Mouse (Mus musculus) small intestine, adult 2 months (tissue): Measurements from ENCODE around the gene Aspdh. TPM values are rescaled to one million over a fixed set of nuclear protein-coding genes. Genes with fewer than 3 reads are reported as not detected.
A peak's percentile ranks its signal among the peaks of the same experiment; 100 is the strongest.

Experiments used
- H3K27ac ChIP-seq: fragments of 200-500 bp; 2 replicates; pipeline ENCODE4 v1.5.1; 2012; ENCODE audit warnings: low read depth, low read length, control low read depth, inconsistent platforms; ENCODE audit not compliant: insufficient read depth
- H3K27me3 ChIP-seq: fragments of 200-500 bp; 2 replicates; pipeline ENCODE4 v1.6.1; 2012; ENCODE audit warnings: mild to moderate bottlenecking, moderate library complexity, low read length, inconsistent platforms; ENCODE audit not compliant: control insufficient read depth, insufficient read depth
- H3K36me3 ChIP-seq: fragments of 200-500 bp; 2 replicates; pipeline ENCODE4 v1.6.1; 2012; ENCODE audit warnings: mild to moderate bottlenecking, low read length, control low read depth, inconsistent platforms; ENCODE audit not compliant: control insufficient read depth, insufficient read depth
- H3K4me1 ChIP-seq: fragments of 200-500 bp; 2 replicates; pipeline ENCODE4 v1.6.1; 2012; ENCODE audit warnings: low read length, inconsistent platforms, mixed read lengths; ENCODE audit not compliant: control insufficient read depth, insufficient read depth, insufficient read length
- H3K4me3 ChIP-seq: fragments of 200-500 bp; 2 replicates; pipeline ENCODE4 v1.5.1; 2012; ENCODE audit warnings: low read depth, mild to moderate bottlenecking, control low read depth, inconsistent platforms, low read length, moderate library complexity
- CTCF ChIP-seq: fragments of 200-500 bp; IDR thresholded peaks from 2 replicates; pipeline ENCODE4 v1.5.1; 2012; ENCODE audit warnings: low read depth, mild to moderate bottlenecking, control low read depth, inconsistent platforms, low read length, moderate library complexity, mixed read lengths; ENCODE audit not compliant: insufficient replicate concordance, insufficient read length; ENCODE audit errors: extremely low read depth
- POLR2A ChIP-seq: fragments of 200-500 bp; IDR thresholded peaks from 2 replicates; pipeline ENCODE4 v1.6.1; 2012; ENCODE audit warnings: low read depth, mild to moderate bottlenecking, control low read depth, inconsistent platforms, low read length, moderate library complexity
- WGBS: fragments of 180-500 bp; shearing (Covaris S2); methylation state at CpG from one replicate; pipeline ENCODE4 v1.1.7; 2018; 5-methylcytosine and 5-hydroxymethylcytosine counted together
- polyA plus RNA-seq: library from polyadenylated mRNA; depleted of rRNA; stranded (reverse); fragments of >200 nt; gene quantifications from 2 replicates; pipeline ENCODE4 v1.2.3, GENCODE M21; 2012; rRNA removed

Aspdh gene
- polyA plus RNA-seq, result 2.2 and 3.2 TPM in 2 replicates

- no peak for TF ChIP-seq CTCF
- no peak for TF ChIP-seq POLR2A
- WGBS, result 64% methylated on average over 2 of the region's 2 CpGs
- peaks cover 12% of the 10 kb centered on the region for H3K4me1 ChIP-seq
- no peak within 1 kb of the TSS for H3K27ac ChIP-seq
- H3K27me3 ChIP-seq, result peaks cover 24% of the 10 kb centered on the region
- no peak within 1 kb of the TSS for H3K4me3 ChIP-seq
- H3K36me3 ChIP-seq, result no peaks in the 10 kb centered on the region
Observed at GRCm38 (mm10) chr7:44465111-44465510, at the start of gene Aspdh. TSS of gene Aspdh (plus strand) at chr7:44465391.

DNA sequence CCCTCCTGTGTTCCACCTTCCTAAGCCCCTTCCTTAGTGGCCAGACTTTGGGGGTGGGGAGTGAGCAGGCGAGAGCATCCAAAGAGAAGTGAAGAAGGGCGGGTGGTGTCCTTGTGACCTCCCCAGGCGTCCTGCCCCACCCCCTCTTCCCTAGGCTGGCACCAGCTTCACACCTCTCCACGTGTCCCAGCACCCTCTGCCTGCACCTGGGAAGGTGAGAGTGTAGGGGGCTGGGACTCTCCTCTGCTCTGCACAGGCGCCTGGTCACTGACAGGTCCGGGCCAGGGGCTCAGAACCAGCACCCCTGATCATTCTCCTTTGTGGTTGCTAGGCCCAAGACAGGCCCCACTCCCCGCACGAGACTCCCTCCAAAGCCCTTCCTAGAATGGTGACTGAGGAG, 37.5 kb upstream of the Aspdh start:
- Histone ChIP-seq H3K4me3 (no peak overlapping the region), H3K4me1 (no peaks in the 10 kb centered on the region), H3K27ac (no peak overlapping the region), H3K27me3 (peaks cover 31% of the 10 kb centered on the region), H3K36me3 (no peaks in the 10 kb centered on the region)
- WGBS, result 18% methylated on average over 8 of the region's 8 CpGs
- TF ChIP-seq POLR2A (no peak), CTCF (no peak)

DNA sequence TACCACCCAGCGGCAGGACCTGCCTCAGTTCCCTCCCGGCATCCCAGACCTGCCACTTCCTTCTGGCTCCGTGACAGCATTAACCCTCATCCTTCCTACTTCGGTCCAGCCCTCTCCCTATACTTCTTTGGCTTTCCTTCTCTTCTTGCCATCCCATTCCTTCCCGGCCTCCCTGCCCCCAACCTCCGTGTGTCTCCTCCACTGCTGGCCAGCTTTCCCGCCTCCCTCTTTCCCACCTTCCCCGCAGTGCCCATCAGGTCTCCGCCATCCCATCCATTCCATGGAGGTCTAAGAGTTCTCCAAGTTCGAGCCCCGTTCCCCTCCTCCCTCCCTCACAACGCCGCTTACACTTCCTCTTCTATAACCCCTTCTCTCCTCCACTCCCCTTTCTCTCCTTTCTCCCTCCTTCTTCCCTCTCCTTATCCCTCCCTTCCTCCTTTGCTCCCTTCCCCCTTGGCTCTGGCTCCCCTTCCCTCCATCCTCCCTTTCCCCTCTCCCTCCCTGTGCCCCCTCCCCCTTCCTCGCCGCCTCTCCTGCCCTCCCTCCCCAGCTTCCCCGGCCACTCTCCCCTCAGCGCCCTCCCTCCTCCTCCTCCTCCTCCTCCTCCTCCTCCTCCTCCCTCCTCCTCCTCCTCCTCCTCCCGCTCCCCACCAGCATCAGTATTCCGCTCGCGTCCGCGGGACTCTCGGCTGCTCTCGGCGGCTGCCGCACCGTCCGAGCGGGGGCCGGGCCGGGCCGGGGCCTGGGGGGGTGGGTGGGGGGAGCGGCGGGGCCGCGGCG, 36.8 kb upstream of the Aspdh start:
- TF ChIP-seq POLR2A (no peak), CTCF (no peak)
- no peak overlapping the region for H3K4me3 ChIP-seq
- no peaks in the 10 kb centered on the region for H3K4me1 ChIP-seq
- peaks cover 32% of the 10 kb centered on the region for H3K27me3 ChIP-seq
- WGBS, result 7% methylated on average over 17 of the region's 38 CpGs
- H3K36me3 ChIP-seq, result no peaks in the 10 kb centered on the region
- H3K27ac ChIP-seq, result no peak overlapping the region

- Histone ChIP-seq H3K4me1 (no peaks in the 10 kb centered on the region), H3K4me3 (0 out of 2 replicates have a peak within 1 kb of the TSS, but pooled peaks have one; percentile 3), H3K27ac (no peak within 1 kb of the TSS), H3K27me3 (peaks cover 34% of the 10 kb centered on the region), H3K36me3 (no peaks in the 10 kb centered on the region)
- 2% methylated on average over 51 of the region's 69 CpGs for WGBS
- TF ChIP-seq CTCF (no peak), POLR2A (no peak)
Observed at GRCm38 (mm10) chr7:44428968-44429521, 36.1 kb upstream of the Aspdh start, which contains the start of gene Lrrc4b. TSS of gene Lrrc4b (plus strand) at chr7:44429018.

DNA sequence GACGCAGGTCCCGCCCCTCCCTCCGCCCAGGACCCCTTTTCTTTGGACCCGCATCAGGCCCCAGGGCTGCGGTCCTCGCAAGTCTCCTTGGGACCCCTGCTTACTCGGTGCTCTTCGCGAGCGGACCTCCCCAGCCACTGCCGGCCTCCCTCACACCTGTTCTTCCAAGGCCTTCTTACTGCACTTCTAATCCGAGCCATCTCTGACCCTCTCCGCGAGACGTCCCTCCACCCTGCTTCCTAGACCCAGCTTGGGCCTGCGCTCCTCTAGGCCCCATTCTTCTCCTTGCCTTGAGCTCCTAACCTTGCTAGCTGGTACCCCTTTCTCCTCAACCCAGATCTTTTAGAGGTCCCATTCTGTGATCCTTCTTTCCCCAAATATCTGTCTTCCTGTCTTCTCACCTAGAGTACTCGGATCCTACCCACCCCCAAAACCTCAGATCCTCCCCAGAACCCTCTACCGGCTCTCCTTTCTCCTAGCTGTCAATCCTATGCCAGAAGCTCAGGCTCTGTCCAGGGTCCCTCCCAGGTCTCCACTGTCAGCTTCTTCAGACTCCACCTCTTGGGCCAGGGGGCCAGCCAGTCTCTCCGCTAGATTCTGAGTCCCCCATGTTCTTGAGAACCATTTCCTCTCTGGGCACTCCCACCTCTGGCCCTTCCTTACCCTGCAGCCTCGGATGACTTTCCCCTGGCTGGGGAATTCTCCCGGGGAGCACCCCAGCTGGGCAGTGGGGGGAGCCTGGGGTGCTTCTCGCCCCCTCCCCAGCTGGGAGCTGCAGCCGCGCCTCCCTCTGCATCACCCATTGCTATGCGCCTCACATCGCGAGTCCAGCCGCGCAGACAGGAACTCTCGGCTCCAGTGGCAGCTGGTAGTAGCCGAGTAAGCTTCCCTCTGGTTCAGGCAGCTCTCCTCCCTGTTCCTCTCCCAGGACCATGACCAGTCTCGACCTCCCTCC, 35.4 kb upstream of the Aspdh start:
- Histone ChIP-seq H3K4me3 (no peak overlapping the region), H3K27ac (no peak overlapping the region), H3K27me3 (peaks cover 34% of the 10 kb centered on the region), H3K4me1 (no peaks in the 10 kb centered on the region), H3K36me3 (no peaks in the 10 kb centered on the region)
- 6% methylated on average over 30 of the region's 32 CpGs for WGBS
- TF ChIP-seq CTCF, result no peak
- no peak for TF ChIP-seq POLR2A

GRCm38 (mm10) chr7:44432550-44432949, 32.6 kb upstream of the Aspdh start:
- WGBS, result 70% methylated on average over 6 of the region's 6 CpGs
- Histone ChIP-seq H3K27ac (no peak overlapping the region), H3K36me3 (no peaks in the 10 kb centered on the region), H3K27me3 (peaks cover 27% of the 10 kb centered on the region), H3K4me3 (no peak overlapping the region), H3K4me1 (no peaks in the 10 kb centered on the region)
- TF ChIP-seq CTCF (no peak), POLR2A (no peak)
